Mouse (Mus musculus) spleen, adult 2 months (tissue): ENCODE measurements at regions not wholly inside any gene's neighbourhood (a gene's known extent, or its start where the extent isn't known, plus 50 kb on each side); places are given as distances from the start of the nearest gene placed in this dataset.

ENCODE experiments used
- DNase-seq, 2 experiments: peaks; one replicate each; pipeline versions ENCODE4 v3.0.0 to v3.0.0-alpha.2; 2012 to 2021; ENCODE audit warnings: low spot score in 2 of 2, low read depth in 1 of 2
- H3K27ac ChIP-seq: fragments of 200-500 bp; 2 replicates; pipeline ENCODE4 v1.5.1; 2012; ENCODE audit warnings: low read length, inconsistent platforms; ENCODE audit not compliant: insufficient read depth
- H3K27me3 ChIP-seq: fragments of 200-500 bp; 2 replicates; pipeline ENCODE4 v1.6.1; 2012; ENCODE audit warnings: mild to moderate bottlenecking, moderate library complexity, low read length, inconsistent platforms; ENCODE audit not compliant: control insufficient read depth, insufficient read depth
- H3K36me3 ChIP-seq: fragments of 200-500 bp; 2 replicates; pipeline ENCODE4 v1.6.1; 2012; ENCODE audit warnings: mild to moderate bottlenecking, low read length, inconsistent platforms; ENCODE audit not compliant: control insufficient read depth, insufficient read depth
- H3K4me1 ChIP-seq: fragments of 200-500 bp; 2 replicates; pipeline ENCODE4 v1.6.1; 2011; ENCODE audit warnings: inconsistent platforms; ENCODE audit not compliant: control insufficient read depth, insufficient read depth, insufficient read length
- H3K4me3 ChIP-seq: fragments of 200-500 bp; 2 replicates; pipeline ENCODE4 v1.5.1; 2011; ENCODE audit warnings: mild to moderate bottlenecking, inconsistent platforms; ENCODE audit not compliant: insufficient read depth, insufficient read length; ENCODE audit errors: extremely low read depth
- CTCF ChIP-seq: fragments of 200-500 bp; IDR thresholded peaks from 2 replicates; pipeline ENCODE4 v1.5.1; 2011; ENCODE audit warnings: mild to moderate bottlenecking, inconsistent platforms; ENCODE audit not compliant: insufficient read depth, insufficient read length, insufficient replicate concordance; ENCODE audit errors: extremely low read depth
- POLR2A ChIP-seq: fragments of 200-500 bp; IDR thresholded peaks from 2 replicates; pipeline ENCODE4 v1.6.1; 2011; ENCODE audit warnings: low read depth, low read length, inconsistent platforms
- WGBS: fragments of 180-500 bp; shearing (Covaris S2); methylation state at CpG from one replicate; pipeline ENCODE4 v1.1.7; 2018; 5-methylcytosine and 5-hydroxymethylcytosine counted together

- Histone ChIP-seq H3K36me3 (no peaks in the 10 kb centered on the region), H3K27me3 (no peaks in the 10 kb centered on the region), H3K4me3 (no peak overlapping the region), H3K4me1 (no peaks in the 10 kb centered on the region), H3K27ac (no peak overlapping the region)
- TF ChIP-seq CTCF (no peak), POLR2A (no peak)
- no peak for DNase-seq
- WGBS, result 93% methylated on average over 23 of the region's 23 CpGs
These were observed 119.1 kb downstream of the Vrk1 start for GRCm38 (mm10) chr12:106128944-106129724.

- 85% methylated on average over 11 of the region's 11 CpGs for WGBS
- Histone ChIP-seq H3K4me1 (no peaks in the 10 kb centered on the region), H3K27ac (no peak overlapping the region), H3K36me3 (no peaks in the 10 kb centered on the region), H3K4me3 (no peak overlapping the region), H3K27me3 (no peaks in the 10 kb centered on the region)
- no peak for DNase-seq
- no peak for TF ChIP-seq POLR2A
- TF ChIP-seq CTCF, result no peak
These were observed 120.1 kb downstream of the Vrk1 start for GRCm38 (mm10) chr12:106130071-106130676.

GRCm38 (mm10) chr12:106132715-106133114, 122.7 kb downstream of the Vrk1 start:
- 87% methylated on average over 8 of the region's 8 CpGs for WGBS
- Histone ChIP-seq H3K27me3 (no peaks in the 10 kb centered on the region), H3K36me3 (no peaks in the 10 kb centered on the region)

GRCm38 (mm10) chr12:106138466-106138865, 128.4 kb downstream of the Vrk1 start:
- Histone ChIP-seq H3K4me1 (no peaks in the 10 kb centered on the region), H3K4me3 (no peak overlapping the region), H3K27me3 (no peaks in the 10 kb centered on the region), H3K27ac (no peak overlapping the region), H3K36me3 (no peaks in the 10 kb centered on the region)
- no peak for DNase-seq
- TF ChIP-seq POLR2A (no peak), CTCF (no peak)
- WGBS, result 89% methylated on average over 15 of the region's 15 CpGs

More at GRCm38 (mm10) chr12:106132715-106133114, 122.7 kb downstream of the Vrk1 start:
- H3K27ac ChIP-seq, result no peak overlapping the region
- H3K4me1 ChIP-seq, result no peaks in the 10 kb centered on the region
- TF ChIP-seq CTCF (no peak), POLR2A (no peak)
- no peak for DNase-seq
- H3K4me3 ChIP-seq, result no peak overlapping the region

GRCm38 (mm10) chr12:106139491-106139890, 129.5 kb downstream of the Vrk1 start:
- H3K4me1 ChIP-seq, result no peaks in the 10 kb centered on the region
- no peaks in the 10 kb centered on the region for H3K27me3 ChIP-seq
- H3K36me3 ChIP-seq, result no peaks in the 10 kb centered on the region
- DNase-seq, result no peak
- H3K27ac ChIP-seq, result no peak overlapping the region
- TF ChIP-seq POLR2A, result no peak
- no peak for TF ChIP-seq CTCF
- WGBS, result 79% methylated on average over 11 of the region's 11 CpGs
- H3K4me3 ChIP-seq, result no peak overlapping the region

- Histone ChIP-seq H3K4me1 (no peaks in the 10 kb centered on the region), H3K36me3 (no peaks in the 10 kb centered on the region), H3K27ac (no peak overlapping the region), H3K4me3 (no peak overlapping the region), H3K27me3 (no peaks in the 10 kb centered on the region)
- 78% methylated on average over 5 of the region's 5 CpGs for WGBS
- no peak for TF ChIP-seq POLR2A
- TF ChIP-seq CTCF, result no peak
- DNase-seq, result no peak
These were observed 129.9 kb downstream of the Vrk1 start for GRCm38 (mm10) chr12:106139927-106140326.

GRCm38 (mm10) chr12:106140671-106141070, 130.6 kb downstream of the Vrk1 start:
- no peak overlapping the region for H3K27ac ChIP-seq
- H3K4me1 ChIP-seq, result no peaks in the 10 kb centered on the region
- DNase-seq, result no peak
- WGBS, result 81% methylated on average over 8 of the region's 8 CpGs
- no peak for TF ChIP-seq CTCF
- no peak for TF ChIP-seq POLR2A
- H3K27me3 ChIP-seq, result no peaks in the 10 kb centered on the region
- H3K4me3 ChIP-seq, result no peak overlapping the region
- no peaks in the 10 kb centered on the region for H3K36me3 ChIP-seq
